ENCODE assay signal across 23 mouse cellular contexts in genomic region chr8:61295040-61295439, GRCm38 (mm10).
A peak's percentile ranks its signal among the peaks of the same experiment; 100 is the strongest.
DNase-seq lines count a peak whose midpoint lies in the region; ATAC-seq lines count a peak whose summit lies in the region.
"Had no signal": no experiment of that assay in that cellular context is flagged by ENCODE, and none has a peak within 500 bp of the region (broad histone marks: within the 10 kb centered on the region; RNA-seq: fewer than 3 reads in every experiment).

No protein-coding gene starts in this region.

- H3K36me3 ChIP-seq in hindbrain, embryonic 10.5 days: peaks cover 14% of the 10 kb centered on the region
- H3K36me3 ChIP-seq in midbrain, embryonic 11.5 days (ENCODE audit: control insufficient read depth, insufficient read depth, low read length): no peaks in the 10 kb centered on the region
- no peaks in the 10 kb centered on the region for H3K36me3 ChIP-seq in neural tube, embryonic 15.5 days
- H3K36me3 ChIP-seq: G1E; limb, embryonic 12.5 days; liver, embryonic 13.5 days; lung, embryonic 15.5 days had no signal

- peak; percentile 33 for DNase-seq in heart, adult 11 months
- DNase-seq in heart, postnatal 10 days: no peak
- no peak for DNase-seq in hindbrain, embryonic 10.5 days (ENCODE audit: low spot score)
- DNase-seq in midbrain, embryonic 11.5 days (ENCODE audit: low spot score, missing footprints): peak; percentile 88
- no peak for DNase-seq in c-Kit-positive CD71-positive TER-119-positive erythroid progenitor cells, embryonic 14.5 days (ENCODE audit: low spot score)
- no peak for DNase-seq in left cerebral cortex, postnatal 14 days (ENCODE audit: low spot score in 2 of 2)
- no peak for DNase-seq in heart, adult 18-20 months
- DNase-seq: cerebellum, adult 18-20 months; gastrocnemius, postnatal 36 days; liver, embryonic 13.5 days; right cerebral cortex, postnatal 14 days; thymus, postnatal 14 days had no signal

- H3K9me3 ChIP-seq in hindbrain, embryonic 10.5 days: no peaks in the 10 kb centered on the region
- H3K9me3 ChIP-seq in midbrain, embryonic 11.5 days (ENCODE audit: control insufficient read depth, low read length): no peaks in the 10 kb centered on the region
- no peaks in the 10 kb centered on the region for H3K9me3 ChIP-seq in neural tube, embryonic 15.5 days (replicated peaks)
- H3K9me3 ChIP-seq: embryonic facial prominence, embryonic 10.5 days; G1E; liver, embryonic 13.5 days; lung, embryonic 15.5 days had no signal

- 56% methylated on average over 4 of the region's 4 CpGs for WGBS in hindbrain, embryonic 10.5 days
- WGBS in midbrain, embryonic 11.5 days: 18% methylated on average over 4 of the region's 4 CpGs
- 56% methylated on average over 4 of the region's 4 CpGs for WGBS in neural tube, embryonic 15.5 days

- H3K4me3 ChIP-seq in hindbrain, embryonic 10.5 days: no peak overlapping the region
- H3K4me3 ChIP-seq in midbrain, embryonic 11.5 days (ENCODE audit: low read depth, low read length): no peak overlapping the region
- H3K4me3 ChIP-seq in neural tube, embryonic 15.5 days (replicated peaks): no peak overlapping the region
- H3K4me3 ChIP-seq: embryonic facial prominence, embryonic 10.5 days; erythroblast, embryonic 14.5 days; left cerebral cortex, adult 2 months; limb, embryonic 12.5 days; liver, embryonic 13.5 days; lung, embryonic 15.5 days had no signal

- H3K27me3 ChIP-seq in hindbrain, embryonic 10.5 days (ENCODE audit: insufficient read depth, poor library complexity, severe bottlenecking): no peaks in the 10 kb centered on the region
- H3K27me3 ChIP-seq in midbrain, embryonic 11.5 days (ENCODE audit: control insufficient read depth, insufficient read depth, low read length): no peaks in the 10 kb centered on the region
- no peaks in the 10 kb centered on the region for H3K27me3 ChIP-seq in neural tube, embryonic 15.5 days (replicated peaks)
- H3K27me3 ChIP-seq: limb, embryonic 12.5 days; liver, embryonic 13.5 days; lung, embryonic 15.5 days had no signal

- H3K4me2 ChIP-seq in midbrain, embryonic 11.5 days: peak overlapping the region; percentile 16; the same call in 1 of the 2 replicates
- 0 out of 2 replicates have a peak overlapping the region, but pooled peaks have one; percentile 29 for H3K4me2 ChIP-seq in neural tube, embryonic 15.5 days
- H3K4me2 ChIP-seq: heart, embryonic 11.5 days; limb, embryonic 12.5 days; liver, embryonic 13.5 days; lung, embryonic 15.5 days had no signal

- intact Hi-C loops in heart, postnatal 10 days (cut with DNase I): no loop called here
- intact Hi-C loops in left cerebral cortex, postnatal 14 days (cut with DNase I): no loop called here

- ATAC-seq in midbrain, embryonic 11.5 days (ENCODE audit: low FRiP score): peak; percentile 51
- no peak for ATAC-seq in neural tube, embryonic 15.5 days (ENCODE audit: low FRiP score)
- ATAC-seq: CD4-positive, CD25-positive, alpha-beta regulatory T cell, adult 4 months; intestine, embryonic 16.5 days had no signal

- peak overlapping the region; percentile 41; the same call in 1 of the 2 replicates for H3K27ac ChIP-seq in hindbrain, embryonic 10.5 days
- no peak overlapping the region for H3K27ac ChIP-seq in midbrain, embryonic 11.5 days (ENCODE audit: low read depth, low read length)
- H3K27ac ChIP-seq in neural tube, embryonic 15.5 days (replicated peaks): no peak overlapping the region
- H3K27ac ChIP-seq: embryonic facial prominence, embryonic 10.5 days; kidney, postnatal 0 days; left cerebral cortex, adult 2 months; limb, embryonic 12.5 days; liver, embryonic 13.5 days; lung, embryonic 15.5 days had no signal

- H3K4me1 ChIP-seq in hindbrain, embryonic 10.5 days (replicated peaks): peaks cover 35% of the 10 kb centered on the region
- H3K4me1 ChIP-seq in midbrain, embryonic 11.5 days (ENCODE audit: control insufficient read depth, insufficient read depth, low read length): peaks cover 16% of the 10 kb centered on the region
- H3K4me1 ChIP-seq in neural tube, embryonic 15.5 days: peaks cover 12% of the 10 kb centered on the region
- H3K4me1 ChIP-seq: liver, embryonic 13.5 days had no signal

- no peak overlapping the region for H3K9ac ChIP-seq in midbrain, embryonic 11.5 days (ENCODE audit: low read length)
- H3K9ac ChIP-seq in neural tube, embryonic 15.5 days (replicated peaks): no peak overlapping the region
- H3K9ac ChIP-seq: limb, embryonic 12.5 days; liver, embryonic 13.5 days; lung, embryonic 15.5 days had no signal

Comparison
In these comparisons a context has a peak if more than half of its experiments do, and no peak if none do; other contexts are left out.
1. DNase-seq: peak in heart, adult 11 months (single experiment) and midbrain, embryonic 11.5 days (single experiment); none in heart, postnatal 10 days (0 of 2), hindbrain, embryonic 10.5 days (single experiment), c-Kit-positive CD71-positive TER-119-positive erythroid progenitor cells, embryonic 14.5 days (single experiment), left cerebral cortex, postnatal 14 days (0 of 2) and heart, adult 18-20 months (0 of 2).